Mouse (Mus musculus): ENCODE results near the gene Irx6. TPM values are rescaled to one million over a fixed set of nuclear protein-coding genes. Genes with fewer than 3 reads are reported as not detected.

Gene Irx6
- polyA plus RNA-seq, 1 experiment from 2014 or later: 0.99 TPM

Other genes with a start within 250 kb of the Irx6 start
- 60.8 and 71.4 TPM in 2 replicates for gene Mmp2, start 153.0 kb downstream of the Irx6 start, polyA plus RNA-seq (2016; fragmentation: Nextera tagmentation; extraction: Ambion mirVana)
- 3.4 and 4.3 TPM in 2 replicates for gene Lpcat2, start 181.1 kb downstream of the Irx6 start, polyA plus RNA-seq (2016; fragmentation: Nextera tagmentation; extraction: Ambion mirVana)
- gene Capns2, start 227.1 kb downstream of the Irx6 start, polyA plus RNA-seq (2016; fragmentation: Nextera tagmentation; extraction: Ambion mirVana): 0.16 and 0.26 TPM in 2 replicates

Measured in hindbrain, embryonic 10.5 days (tissue).